Mouse (Mus musculus): Measurements from ENCODE around the gene Tspo.

The Tspo gene

DNA sequence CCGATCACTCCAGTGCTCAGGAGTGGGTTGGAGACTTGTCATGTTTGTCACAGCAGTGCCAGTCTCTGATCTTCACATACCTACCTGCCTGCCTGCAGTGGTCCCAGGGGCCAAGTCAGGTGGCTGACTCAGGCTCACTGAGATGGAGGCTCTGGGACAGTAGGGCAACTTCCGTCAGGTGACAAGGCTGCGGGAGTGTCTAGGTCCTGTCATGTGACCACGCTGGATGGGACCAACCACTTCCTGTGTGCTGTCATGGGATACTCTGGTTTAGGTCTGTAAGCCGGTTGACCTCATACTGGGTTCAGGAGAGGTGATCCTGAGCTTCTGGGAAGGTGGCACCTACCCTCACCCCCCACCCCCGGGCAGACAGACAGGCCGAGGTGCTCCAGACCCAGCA is 17.4 kb upstream of the Tspo start:
- DNase-seq = peak; percentile 93

DNA sequence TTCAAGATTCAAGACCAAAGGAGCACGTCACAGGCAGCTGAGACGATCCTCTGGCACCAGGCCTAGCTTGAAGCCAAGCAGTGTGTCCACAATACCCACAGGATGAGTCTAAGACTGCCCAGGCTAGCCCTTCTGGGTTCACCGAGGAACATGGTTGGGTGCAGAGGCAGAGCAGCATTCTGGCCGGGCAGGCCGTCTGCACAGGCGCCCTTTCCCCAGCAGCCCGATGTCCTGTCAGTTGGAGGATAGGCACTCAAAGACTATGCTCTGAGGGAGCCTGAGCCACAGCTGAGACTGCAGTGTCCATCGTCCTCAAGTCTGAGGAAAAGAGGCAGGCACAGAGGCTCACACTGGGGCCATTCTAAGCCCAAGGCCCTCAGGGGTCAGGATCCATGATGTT is 16.2 kb upstream of the Tspo start:
- DNase-seq = peak; percentile 90

DNA sequence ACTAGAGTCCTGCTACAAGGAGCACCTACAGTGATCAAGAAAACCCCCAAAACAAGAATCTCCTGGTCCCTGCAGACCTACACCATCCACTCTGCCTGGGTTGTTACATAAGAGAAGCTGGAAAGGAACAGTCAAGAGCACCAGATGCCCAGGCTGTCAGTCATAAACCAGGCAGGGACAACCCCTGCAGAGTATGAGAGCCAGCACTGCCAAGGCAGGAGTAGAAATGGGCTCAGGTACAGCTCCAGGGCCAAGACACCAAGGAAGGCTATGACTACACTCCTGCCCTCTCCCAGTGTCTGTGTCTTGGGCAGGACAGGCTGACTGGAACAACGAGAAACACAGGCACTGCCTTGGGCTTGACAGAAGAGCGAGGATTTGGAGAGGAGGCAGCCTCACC is 13.3 kb upstream of the Tspo start:
- DNase-seq = no peak

DNA sequence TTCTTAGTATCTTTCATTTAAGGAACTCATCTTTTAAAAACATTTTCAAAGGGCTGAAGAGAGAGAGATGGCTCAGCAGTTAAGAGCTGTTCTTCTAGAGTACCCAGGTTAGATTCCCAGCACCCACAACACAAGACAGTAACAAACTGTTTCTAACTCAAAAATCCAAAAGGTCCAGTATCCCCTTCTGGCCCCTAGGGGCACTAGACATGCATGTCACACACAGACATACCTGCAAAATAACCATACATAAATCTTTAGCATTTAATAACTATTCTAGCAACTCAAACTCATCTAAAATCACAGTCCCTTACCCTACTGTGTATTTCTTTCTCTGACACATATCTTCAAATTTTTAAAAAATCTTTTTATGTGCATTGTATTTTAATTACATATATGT is 9.6 kb upstream of the Tspo start:
- DNase-seq = no peak

DNA sequence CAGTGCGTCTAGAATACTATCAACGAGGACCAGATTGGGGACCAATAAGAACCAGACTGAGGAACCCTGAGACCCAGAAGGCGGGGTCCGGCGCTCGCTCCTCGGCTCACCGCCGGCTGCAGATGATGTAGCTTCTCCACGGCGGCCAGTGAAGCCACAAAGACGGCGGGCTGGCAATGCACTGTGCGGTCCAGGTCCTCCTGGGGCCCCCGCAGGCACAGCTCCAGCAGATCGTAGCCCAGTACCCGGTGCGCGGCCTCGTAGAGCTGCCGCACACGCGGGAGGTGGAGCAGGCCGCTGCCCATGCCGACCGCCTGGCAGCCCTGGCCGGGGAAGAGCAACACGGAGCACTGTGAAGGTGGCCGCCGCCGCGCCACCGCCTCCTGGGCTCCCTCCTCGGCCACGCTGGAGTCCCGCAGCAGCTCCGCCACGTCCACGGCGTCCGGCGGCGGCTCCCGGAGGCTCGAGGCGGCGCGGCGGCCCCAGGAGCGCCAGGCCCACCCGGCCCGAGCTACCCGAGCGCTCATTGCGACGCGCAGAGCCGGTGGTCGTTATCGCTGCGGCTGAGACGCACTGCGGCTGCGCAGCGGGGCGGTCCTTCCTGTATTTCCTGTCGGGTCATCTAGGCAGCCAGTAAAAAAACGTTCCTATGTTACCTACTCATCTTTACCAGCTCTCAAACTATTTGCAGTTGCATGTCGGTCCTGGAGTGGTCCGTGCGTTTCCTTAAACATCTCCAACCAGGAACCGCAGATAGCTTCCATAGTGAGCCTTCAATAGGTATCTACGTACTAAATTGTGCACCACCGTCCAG is 8.0 kb upstream of the Tspo start:
- peak; percentile 99 for DNase-seq

DNA sequence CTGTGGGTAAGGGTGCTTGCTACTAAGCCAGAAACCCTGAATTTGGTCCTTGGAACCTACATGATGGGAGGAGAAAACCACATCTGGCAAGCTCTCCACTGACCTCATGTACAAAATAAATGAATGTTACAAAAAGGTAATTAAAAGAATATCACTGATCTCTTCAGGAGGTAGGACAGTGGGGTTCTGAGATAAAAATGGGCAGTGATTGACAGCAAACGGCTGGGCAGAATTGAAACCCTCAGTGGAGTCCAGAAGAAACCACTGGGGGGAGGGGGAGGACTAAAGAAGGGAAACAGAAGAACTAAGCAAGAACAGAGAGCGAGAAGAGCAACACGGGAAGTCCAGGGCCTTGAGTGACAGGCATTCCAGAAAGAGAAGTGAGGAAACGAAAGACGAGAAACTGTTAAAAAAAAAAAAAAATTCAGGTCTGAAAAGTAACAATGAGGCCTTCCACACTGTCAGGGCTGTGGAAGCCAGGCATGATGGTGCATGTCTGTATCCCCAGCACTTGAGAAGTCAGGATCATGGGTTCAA is 2.4 kb upstream of the Tspo start:
- DNase-seq = no peak

DNA sequence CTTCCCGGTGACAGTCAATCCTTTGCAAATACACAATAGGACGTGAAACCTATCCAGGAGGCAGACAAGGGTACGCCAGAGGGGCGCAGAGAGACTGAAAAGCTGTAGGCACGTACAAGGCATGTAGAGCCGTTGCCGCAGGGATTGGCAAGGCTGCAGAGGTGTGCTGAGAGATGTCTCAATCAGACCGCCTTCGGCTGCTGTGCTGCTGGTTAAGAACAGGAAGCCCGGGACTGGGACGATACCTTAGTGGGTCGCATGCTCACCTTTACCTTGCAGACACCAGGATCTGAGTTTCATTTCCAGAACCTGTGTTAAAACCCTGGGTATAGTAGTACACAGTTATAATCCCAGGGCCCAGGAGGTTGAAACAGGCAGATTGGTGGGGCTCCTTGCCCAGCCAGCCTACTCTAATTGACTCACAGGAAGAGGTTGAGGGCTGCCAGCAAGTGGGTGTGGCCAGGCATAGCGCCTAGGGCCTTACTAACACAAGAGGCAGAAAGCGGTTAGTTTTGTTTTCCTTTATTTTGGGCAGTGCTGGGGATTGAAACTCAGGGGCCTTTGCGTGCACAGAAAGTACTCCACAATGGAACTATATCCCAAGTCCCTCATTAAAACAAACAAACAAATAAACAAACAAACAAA is 644 bp upstream of the Tspo start:
- DNase-seq = peak; percentile 100

DNA sequence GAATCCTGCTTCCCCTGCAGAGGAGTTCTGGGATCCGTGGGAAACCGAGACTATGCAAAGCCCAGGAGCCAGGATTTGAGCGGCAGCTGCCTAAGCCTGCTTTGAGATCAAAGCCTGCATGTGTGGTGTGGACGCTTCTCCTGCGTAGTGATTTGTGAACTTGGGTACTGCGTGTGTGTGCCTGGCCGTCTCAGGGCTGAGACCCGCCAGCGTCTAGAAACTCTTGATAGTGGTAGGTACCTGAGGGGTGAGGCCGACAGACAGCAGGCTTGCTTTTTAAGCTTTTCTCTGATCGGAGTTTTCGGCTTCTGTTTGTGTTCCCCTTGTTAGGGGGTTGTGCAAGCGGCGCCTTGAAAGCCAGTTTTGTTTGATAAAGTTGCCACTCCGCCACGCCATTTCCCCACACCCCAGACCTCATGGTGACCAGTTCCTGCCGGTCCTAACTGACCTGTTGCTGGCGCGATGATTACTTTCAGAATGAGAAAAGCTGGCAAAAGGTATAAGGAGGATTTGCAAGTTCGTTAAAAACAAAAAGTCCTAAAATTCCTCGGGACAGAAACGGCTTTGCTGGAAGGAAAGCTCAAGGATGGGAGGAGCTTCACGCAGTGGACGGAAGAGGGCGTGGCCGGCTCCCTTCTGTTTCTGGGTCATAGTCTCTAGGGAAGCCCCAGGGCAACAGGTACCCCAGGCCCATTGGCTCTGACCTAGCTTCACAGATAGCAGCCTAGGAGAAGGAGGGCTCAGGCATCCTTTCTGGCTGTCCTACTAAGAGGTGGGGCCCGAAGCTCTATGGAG is 662 bp downstream of the Tspo start:
- peak; percentile 97 for DNase-seq

DNA sequence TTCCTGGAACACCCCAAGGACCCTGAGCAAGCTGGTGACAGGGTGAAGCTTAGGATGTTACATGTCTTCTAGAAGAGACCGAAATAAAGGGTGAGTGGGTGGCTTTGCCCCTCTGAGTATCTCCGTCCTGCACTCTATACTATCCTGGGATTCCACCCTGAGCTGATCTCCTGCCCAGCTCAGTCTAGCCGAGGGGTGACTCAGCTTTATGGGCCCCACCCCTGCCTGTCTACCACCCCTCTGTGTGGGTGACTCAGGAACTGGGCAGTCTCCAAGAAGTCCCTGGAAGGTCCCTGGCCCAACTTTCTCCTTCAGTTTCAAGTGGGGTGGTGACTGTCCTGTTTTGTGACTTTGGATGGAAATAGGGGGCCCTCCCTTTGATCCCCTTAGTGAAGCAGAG is 2.0 kb downstream of the Tspo start:
- peak; percentile 97 for DNase-seq

DNA sequence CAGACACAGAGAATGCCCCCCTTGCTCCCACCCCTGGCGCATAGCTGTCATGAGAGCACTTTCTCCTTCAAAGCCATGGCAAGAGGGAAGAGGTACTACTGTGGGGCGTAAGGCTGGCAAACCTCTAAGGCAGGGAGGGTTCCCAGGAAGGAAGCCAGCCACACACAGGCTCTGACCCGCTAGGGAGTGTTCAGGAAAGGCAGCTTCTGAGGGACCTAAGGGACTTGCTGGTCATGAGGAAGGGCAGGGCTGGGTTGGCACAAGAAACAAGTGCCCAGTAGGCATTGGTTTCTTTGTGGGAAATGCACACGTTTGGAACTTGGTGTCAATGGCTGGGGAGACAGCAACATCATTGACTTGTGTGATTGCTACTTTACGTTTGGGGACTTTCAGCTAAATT is 2.6 kb downstream of the Tspo start:
- DNase-seq = no peak

DNA sequence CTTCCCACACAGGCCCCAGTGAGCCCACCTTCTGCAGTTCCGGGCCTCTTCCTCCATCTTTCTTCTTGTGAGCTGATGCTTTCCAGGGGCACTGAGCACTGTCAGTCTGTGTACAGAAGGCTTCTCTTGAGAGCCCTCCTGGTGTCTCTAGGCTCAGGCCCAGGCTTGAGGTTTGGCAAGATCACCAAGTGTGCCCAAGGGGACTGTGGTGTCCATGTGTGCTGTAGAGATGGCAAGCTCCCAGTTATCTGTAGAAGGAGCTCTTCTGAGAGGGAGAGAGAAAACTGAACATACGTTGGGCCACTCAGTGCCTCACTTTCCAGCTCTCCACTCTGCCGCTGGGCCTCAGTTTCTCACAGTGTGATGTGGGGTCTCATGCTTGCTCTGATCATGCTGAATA is 4.3 kb downstream of the Tspo start:
- DNase-seq = no peak

DNA sequence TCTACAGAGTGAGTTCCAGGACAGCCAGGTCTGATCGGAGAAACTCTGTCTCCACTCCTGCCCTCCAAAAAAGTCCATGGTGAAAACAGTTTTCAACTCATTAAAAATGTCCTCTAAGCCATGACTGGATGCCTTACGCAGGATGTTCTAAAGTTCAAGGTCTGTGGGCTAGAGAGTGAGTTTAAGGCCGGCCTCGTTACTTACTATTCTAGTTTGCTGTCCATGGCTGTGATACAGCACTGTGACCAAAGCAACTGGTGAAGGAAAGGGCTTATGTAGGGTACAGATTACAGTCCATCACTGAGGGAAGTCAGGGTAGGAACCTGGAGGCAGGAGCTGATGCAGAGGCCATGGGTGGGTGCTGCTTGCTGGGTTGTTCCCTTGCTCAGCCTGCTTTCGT is 5.2 kb downstream of the Tspo start:
- DNase-seq = no peak

DNA sequence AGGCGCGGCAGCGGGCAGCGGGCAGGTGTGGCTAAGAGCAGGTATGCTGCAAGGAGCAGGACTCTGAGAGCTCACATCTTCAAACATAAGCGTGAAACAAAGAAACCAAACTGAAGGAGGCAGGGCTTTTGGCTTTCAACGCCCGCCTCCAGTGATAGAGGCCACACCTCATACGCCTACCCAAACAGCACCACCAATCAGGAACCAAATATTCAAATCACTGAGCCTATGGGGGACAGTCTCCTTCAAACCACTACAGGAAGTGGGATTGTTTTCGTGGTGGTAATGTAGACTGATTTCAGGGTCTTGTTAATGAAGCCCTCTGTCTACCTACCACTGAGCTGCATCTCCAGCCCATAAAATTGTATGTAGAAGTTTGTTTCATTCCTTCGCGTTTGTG is 6.3 kb downstream of the Tspo start:
- no peak for DNase-seq

DNA sequence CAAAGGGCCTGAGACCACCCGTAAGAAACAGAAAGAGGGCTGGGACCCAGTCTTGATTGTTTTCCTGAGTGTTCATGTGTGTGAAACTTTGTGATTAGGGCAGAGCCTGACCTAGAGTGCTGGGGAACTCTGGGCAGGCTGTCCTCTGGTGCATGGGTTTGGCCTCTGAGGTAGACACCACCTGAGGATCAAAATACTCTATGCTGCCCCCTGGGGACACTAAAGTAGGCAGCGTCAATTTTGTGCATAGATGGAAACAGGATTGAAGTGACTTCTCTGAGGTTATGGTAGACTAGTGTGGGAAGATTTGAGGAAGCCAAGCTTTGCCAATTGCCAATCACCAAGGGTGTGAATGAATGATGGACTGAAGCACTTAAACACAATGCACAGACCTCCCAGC is 7.2 kb downstream of the Tspo start:
- no peak for DNase-seq

DNA sequence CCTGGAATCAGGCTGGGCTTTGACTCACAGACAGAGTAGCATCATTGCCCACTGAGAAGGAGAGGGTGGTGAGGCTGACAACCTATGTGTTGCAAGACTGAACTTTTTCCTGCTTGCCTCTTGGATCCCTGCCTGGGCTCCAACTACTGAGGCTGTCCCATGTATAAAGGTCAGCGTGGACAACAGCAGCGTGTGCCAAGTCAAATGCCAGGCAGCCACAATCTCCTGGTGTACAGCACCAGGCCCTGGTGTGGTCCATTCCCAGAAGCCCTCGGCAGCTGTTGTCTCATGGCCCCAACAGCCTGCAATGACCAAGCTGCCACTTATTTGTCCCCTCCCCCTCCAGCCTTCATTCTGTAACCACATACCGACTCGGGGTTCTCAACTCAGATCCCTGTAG is 8.2 kb downstream of the Tspo start:
- DNase-seq = no peak

DNA sequence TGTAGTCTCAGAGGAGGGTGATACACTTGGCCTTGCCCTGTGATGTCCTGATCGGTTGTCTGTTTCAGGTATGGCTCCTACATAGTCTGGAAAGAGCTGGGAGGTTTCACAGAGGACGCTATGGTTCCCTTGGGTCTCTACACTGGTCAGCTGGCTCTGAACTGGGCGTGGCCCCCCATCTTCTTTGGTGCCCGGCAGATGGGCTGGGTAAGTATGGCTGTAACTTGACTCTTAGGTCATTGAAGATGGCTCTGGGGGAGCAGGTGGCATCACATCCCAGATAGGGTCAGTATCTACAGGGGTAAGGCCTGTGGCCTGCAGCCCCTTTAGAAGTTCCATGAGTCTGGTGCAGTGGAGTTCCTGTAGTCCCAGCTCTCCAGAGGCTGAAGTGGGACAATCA is 8.7 kb downstream of the Tspo start:
- no peak for DNase-seq

DNA sequence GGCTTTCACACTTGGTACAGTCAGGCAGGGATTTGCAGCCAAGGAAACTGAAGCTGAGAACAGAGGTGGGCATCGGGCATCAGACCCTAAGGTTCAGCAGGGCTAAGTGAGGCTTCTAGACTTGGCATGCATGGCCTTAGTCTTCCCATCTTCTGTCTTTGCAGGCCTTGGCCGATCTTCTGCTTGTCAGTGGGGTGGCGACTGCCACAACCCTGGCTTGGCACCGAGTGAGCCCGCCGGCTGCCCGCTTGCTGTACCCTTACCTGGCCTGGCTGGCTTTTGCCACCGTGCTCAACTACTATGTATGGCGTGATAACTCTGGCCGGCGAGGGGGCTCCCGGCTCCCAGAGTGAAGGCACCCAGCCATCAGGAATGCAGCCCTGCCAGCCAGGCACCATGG is 10.2 kb downstream of the Tspo start:
- DNase-seq = no peak

DNA sequence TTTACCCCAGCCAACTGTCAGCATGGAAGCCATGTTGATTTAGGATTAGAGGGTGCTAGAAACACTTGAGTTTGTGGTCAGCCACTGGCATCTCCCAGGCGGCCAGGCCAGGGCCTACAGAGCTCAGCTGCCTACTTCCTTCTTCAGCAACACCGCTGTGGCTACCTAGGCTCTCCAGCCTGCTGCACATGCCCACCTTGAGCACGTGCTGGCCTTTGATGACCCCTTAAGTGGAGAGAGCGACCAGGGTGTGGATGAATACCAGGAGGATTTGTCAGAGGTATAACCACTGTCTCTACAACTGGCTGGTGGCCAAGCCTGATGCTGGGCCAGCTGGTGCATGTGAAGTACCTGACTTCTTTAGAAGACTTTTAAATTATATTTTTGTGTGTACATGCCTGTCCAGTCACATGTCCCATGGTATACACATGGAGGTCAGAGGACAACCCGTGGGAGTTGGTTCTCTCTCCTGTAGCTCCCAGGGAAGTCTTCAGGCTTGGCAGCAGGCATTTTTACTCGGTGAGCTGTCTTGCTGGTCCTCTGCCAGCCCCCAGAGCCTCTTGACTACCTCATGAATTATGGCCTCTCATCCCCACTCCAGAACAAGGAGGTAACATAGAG is 11.4 kb downstream of the Tspo start:
- DNase-seq = no peak

DNA sequence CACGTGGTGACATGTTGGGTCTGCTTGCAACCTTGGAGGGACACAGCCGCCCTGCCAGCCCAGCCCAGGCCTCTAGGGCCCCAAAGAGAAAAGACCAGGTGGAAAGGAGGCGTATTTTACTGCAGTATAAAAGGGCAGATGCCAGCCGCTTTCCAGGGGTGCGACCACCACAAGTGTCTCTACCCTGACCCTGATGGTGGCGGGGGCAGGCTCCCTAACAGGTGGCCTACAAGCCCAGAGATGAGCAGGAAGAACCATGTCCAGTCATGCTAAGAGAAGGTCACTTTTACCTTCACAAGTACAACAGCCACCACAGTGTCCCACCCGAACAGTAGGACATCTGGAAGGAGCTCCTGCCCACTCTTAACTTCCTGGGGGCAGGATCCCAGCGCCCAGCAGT is 12.2 kb downstream of the Tspo start:
- DNase-seq = no peak

DNA sequence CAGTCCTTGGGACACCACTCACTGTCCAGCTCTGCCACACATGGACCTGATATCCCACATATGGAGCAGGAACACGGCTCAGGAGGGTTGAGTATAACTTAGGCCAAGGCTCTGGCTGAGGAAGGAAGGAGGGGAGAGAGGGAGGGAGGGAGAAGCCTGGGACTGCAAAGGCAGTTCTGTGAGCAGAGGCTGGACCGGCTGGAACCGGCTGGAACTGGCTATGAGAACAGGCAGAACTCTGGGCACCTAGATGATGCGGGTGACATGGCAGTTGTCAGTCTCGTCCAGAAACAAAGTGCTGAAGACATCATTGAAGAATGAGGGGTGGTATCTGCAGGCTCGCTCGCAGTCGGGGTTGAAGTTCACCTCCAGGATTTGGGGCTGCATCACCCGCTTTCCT is 13.3 kb downstream of the Tspo start:
- no peak for DNase-seq

DNA sequence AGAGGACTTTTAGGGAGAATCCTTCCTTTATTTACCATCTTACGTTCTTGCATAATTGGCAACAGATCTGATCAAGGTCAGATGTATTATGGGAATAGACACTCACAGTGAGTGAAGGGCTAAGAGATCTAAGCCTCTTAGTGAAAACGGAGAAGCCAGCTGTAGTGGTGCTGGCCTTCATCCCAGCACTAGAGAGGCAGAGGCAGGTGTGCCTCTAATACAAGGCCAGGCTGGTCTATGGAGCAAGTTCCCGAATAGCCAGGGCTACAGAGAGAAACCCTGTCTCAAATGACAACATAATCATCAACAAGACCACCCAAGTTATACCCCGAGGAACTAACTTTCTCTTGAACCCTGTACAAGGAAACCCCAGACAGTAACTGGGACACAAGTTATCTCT is 19.5 kb downstream of the Tspo start:
- DNase-seq = no peak

DNA sequence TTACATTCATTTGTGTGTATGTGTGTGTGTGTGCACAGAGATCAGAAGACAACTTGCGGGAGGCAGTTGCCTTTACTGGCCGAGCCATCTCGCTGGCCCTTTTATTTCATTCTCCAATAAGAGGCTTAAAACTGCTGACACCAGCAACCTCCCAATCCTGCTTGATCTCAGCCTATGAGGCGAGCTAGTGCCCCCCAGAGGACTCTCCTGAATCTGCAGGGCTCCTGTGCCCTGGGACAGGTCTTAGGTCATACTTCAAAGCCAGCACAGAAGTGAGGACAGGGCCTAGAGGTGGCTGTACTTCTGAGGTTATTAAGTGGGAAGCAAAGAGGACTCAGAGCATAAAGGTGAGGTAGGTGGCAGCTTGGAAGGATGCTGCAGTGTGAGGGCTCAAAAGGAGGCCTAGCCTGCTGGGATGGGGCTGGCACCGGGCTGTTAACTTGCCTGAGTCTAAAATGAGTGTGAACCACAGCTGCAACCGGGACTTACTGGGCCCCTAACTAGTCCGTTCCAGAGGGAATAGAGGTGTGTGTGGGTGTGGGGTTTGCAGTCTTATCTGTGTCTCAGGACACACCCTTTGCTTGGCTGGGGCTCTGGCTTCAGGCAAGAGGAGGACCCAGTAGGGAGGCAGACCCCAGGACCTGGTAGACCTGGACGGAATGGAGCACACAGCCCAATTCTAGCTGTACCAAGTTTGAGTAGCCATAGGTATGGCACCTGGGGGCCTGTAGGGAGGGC is 20.2 kb downstream of the Tspo start:
- no peak for DNase-seq
